Mouse (Mus musculus): Measurements from ENCODE around the gene Epb41l3. TPM values are rescaled to one million over a fixed set of nuclear protein-coding genes. Genes with fewer than 3 reads are reported as not detected.

Gene Epb41l3
- polyA plus RNA-seq, 2 experiments = 3.1 to 5.6 TPM

DNA sequence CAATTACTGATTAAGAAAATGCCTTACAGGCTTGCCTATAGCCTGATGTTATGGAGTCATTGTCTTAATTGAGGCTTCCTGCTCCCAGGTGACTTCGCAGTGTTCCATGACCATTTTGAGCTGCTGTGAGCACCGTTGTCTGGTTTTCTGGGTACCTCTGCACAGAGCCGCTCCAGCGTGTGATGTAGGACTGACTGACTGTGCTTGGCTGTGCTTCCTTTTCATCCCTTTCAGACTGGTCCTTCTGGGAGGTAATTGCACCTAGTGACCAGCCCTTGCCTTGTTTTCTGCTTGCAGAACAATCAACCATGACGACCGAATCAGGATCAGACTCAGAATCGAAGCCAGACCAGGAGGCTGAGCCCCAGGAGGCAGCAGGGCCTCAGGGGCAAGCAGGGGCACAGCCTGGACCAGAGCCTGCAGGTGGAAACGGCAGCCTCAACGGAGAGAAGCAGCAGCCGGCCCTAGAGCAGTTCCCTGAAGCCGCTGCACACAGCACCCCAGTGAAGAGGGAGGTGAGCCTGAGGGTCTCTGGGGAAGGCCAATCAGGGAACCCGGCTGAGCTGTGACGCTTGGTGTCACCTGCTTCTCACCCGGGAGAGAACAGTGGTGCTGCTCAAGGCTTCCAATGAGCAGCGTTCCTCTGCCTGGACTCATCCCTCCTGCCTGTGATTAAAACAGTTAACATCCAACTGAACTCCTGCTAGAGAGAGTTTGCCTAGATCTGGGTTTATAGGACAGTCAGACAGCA, 132.3 kb downstream of the Epb41l3 start:
- Histone ChIP-seq H3K4me1 (replicated peaks; ENCODE audit: control insufficient read depth in 2 of 2, insufficient read depth in 2 of 2, low read length in 1 of 2) (no peaks in the 10 kb centered on the region), H3K4me2 (ENCODE audit: low read depth) (no peak overlapping the region), H3K9ac (replicated peaks) (no peak overlapping the region), H3K27ac (no peak overlapping the region), H3K27me3 (ENCODE audit: control insufficient read depth, insufficient read depth, low read length) (no peaks in the 10 kb centered on the region), H3K36me3 (replicated peaks; ENCODE audit: control insufficient read depth, insufficient read depth, low read depth) (no peaks in the 10 kb centered on the region), H3K4me3 (ENCODE audit: insufficient read depth in 1 of 2, low read depth in 2 of 2, low read length in 2 of 2) (no peak overlapping the region), H3K9me3 (ENCODE audit: control insufficient read depth, low read length) (no peaks in the 10 kb centered on the region)
- no peak for TF ChIP-seq CTCF (IDR thresholded peaks at IDR 0.05; ENCODE audit: low read depth)
- no peak for TF ChIP-seq EP300 (IDR thresholded peaks at IDR 0.05; ENCODE audit: low read depth)
- DNase-seq (ENCODE audit: low read depth in 3 of 3, low spot score in 3 of 3) (no peak), ATAC-seq (ENCODE audit: insufficient read depth) (no peak)
- 65% methylated on average over 15 of the region's 15 CpGs for WGBS (ENCODE audit: insufficient replicate concordance)

DNA sequence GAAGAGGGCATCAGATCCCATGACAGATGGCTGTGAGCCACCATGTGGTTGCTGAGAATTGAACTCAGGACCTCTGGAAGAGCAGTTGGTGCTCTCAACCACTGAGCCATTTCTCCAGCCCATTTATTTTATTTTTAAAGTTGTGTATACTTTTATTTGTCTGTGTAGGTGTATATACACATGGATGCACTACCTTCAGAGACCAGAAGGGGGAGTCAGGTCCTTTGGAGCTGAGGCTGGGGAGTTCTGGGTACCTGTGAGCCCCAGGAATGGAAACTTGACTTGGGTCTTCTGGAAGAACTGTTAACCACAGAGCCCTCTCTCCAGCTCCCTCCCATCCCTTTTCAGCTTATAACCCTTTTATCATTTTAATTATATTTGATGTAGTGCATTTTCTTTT, 135.6 kb downstream of the Epb41l3 start:
- Histone ChIP-seq H3K9me3 (ENCODE audit: control insufficient read depth, low read length) (no peaks in the 10 kb centered on the region), H3K4me1 (replicated peaks; ENCODE audit: control insufficient read depth in 2 of 2, insufficient read depth in 2 of 2, low read length in 1 of 2) (no peaks in the 10 kb centered on the region), H3K4me2 (ENCODE audit: low read depth) (no peak overlapping the region), H3K4me3 (ENCODE audit: insufficient read depth in 1 of 2, low read depth in 2 of 2, low read length in 2 of 2) (no peak overlapping the region), H3K9ac (replicated peaks) (no peak overlapping the region), H3K27ac (no peak overlapping the region), H3K27me3 (ENCODE audit: control insufficient read depth, insufficient read depth, low read length) (no peaks in the 10 kb centered on the region), H3K36me3 (replicated peaks; ENCODE audit: control insufficient read depth, insufficient read depth, low read depth) (no peaks in the 10 kb centered on the region)
- no peak for TF ChIP-seq EP300 (IDR thresholded peaks at IDR 0.05; ENCODE audit: low read depth)
- TF ChIP-seq CTCF (IDR thresholded peaks at IDR 0.05; ENCODE audit: low read depth) = peak; percentile 31; the same call in 1 of the 2 replicates
- DNase-seq (ENCODE audit: low read depth in 3 of 3, low spot score in 3 of 3) = no peak
- ATAC-seq (ENCODE audit: insufficient read depth) = no peak

DNA sequence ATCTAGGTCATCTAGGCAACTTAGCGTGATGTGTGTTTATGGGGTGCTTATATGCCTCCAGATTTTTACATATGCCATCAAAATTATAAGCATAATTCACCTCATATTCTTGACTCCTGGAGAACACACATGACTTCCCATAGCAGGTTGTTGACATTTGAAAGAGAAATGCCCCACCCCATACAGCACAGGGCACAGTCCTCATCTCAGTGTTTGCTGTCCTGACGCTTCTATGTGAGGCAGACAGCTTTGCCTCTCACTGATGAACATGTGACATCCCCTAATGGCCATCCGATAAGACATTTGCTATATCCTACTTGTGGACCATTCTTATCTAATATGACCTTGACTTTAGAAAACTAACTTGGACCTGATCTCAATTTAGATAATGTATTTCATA, 140.6 kb downstream of the Epb41l3 start:
- TF ChIP-seq CTCF (IDR thresholded peaks at IDR 0.05; ENCODE audit: low read depth) (no peak), EP300 (IDR thresholded peaks at IDR 0.05; ENCODE audit: low read depth) (no peak)
- DNase-seq (ENCODE audit: low read depth in 3 of 3, low spot score in 3 of 3) (no peak), ATAC-seq (ENCODE audit: insufficient read depth) (no peak)
- H3K27ac ChIP-seq = no peak overlapping the region
- H3K4me1 ChIP-seq (replicated peaks; ENCODE audit: control insufficient read depth in 2 of 2, insufficient read depth in 2 of 2, low read length in 1 of 2) = no peaks in the 10 kb centered on the region
- H3K36me3 ChIP-seq (replicated peaks; ENCODE audit: control insufficient read depth, insufficient read depth, low read depth) = no peaks in the 10 kb centered on the region
- H3K4me2 ChIP-seq (ENCODE audit: low read depth) = no peak overlapping the region
- no peak overlapping the region for H3K9ac ChIP-seq (replicated peaks)
- H3K9me3 ChIP-seq (ENCODE audit: control insufficient read depth, low read length) = no peaks in the 10 kb centered on the region
- 65% methylated on average over 3 of the region's 3 CpGs for WGBS (ENCODE audit: insufficient replicate concordance)
- H3K27me3 ChIP-seq (ENCODE audit: control insufficient read depth, insufficient read depth, low read length) = no peaks in the 10 kb centered on the region
- no peak overlapping the region for H3K4me3 ChIP-seq (ENCODE audit: insufficient read depth in 1 of 2, low read depth in 2 of 2, low read length in 2 of 2)

GRCm38 (mm10) chr17:69220849-69221248, 145.4 kb downstream of the Epb41l3 start:
- Histone ChIP-seq H3K4me1 (replicated peaks; ENCODE audit: control insufficient read depth in 2 of 2, insufficient read depth in 2 of 2, low read length in 1 of 2) (no peaks in the 10 kb centered on the region), H3K27ac (no peak overlapping the region), H3K27me3 (ENCODE audit: control insufficient read depth, insufficient read depth, low read length) (no peaks in the 10 kb centered on the region), H3K4me2 (ENCODE audit: low read depth) (no peak overlapping the region), H3K4me3 (ENCODE audit: insufficient read depth in 1 of 2, low read depth in 2 of 2, low read length in 2 of 2) (no peak overlapping the region), H3K9ac (replicated peaks) (no peak overlapping the region), H3K36me3 (replicated peaks; ENCODE audit: control insufficient read depth, insufficient read depth, low read depth) (no peaks in the 10 kb centered on the region), H3K9me3 (ENCODE audit: control insufficient read depth, low read length) (no peaks in the 10 kb centered on the region)
- WGBS (ENCODE audit: insufficient replicate concordance) = 63% methylated on average over 7 of the region's 7 CpGs
- no peak for TF ChIP-seq EP300 (IDR thresholded peaks at IDR 0.05; ENCODE audit: low read depth)
- DNase-seq (ENCODE audit: low read depth in 3 of 3, low spot score in 3 of 3) (no peak), ATAC-seq (ENCODE audit: insufficient read depth) (no peak)

DNA sequence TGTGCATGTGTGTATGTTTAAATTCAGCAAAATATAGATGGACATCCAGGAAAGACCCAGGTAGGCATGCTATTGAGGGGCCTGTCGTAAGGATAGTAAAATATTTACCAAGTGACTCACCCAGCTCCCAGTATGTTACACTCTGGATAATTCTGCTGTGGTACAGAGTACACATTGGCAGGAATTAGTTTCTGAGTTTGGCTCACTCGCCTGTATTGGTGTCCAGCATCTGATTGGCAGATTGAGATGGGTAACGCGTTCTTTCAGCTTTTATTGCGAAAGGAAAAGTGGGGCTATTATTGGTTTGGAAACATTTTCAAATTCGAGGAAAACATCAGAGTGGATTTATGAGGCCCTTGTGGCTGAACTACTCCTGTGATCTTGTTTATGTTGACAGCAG, 145.9 kb downstream of the Epb41l3 start:
- Histone ChIP-seq H3K27ac (no peak overlapping the region), H3K9me3 (ENCODE audit: control insufficient read depth, low read length) (no peaks in the 10 kb centered on the region), H3K27me3 (ENCODE audit: control insufficient read depth, insufficient read depth, low read length) (no peaks in the 10 kb centered on the region), H3K4me3 (ENCODE audit: insufficient read depth in 1 of 2, low read depth in 2 of 2, low read length in 2 of 2) (no peak overlapping the region), H3K4me1 (replicated peaks; ENCODE audit: control insufficient read depth in 2 of 2, insufficient read depth in 2 of 2, low read length in 1 of 2) (no peaks in the 10 kb centered on the region), H3K4me2 (ENCODE audit: low read depth) (no peak overlapping the region), H3K36me3 (replicated peaks; ENCODE audit: control insufficient read depth, insufficient read depth, low read depth) (no peaks in the 10 kb centered on the region), H3K9ac (replicated peaks) (no peak overlapping the region)
- DNase-seq (ENCODE audit: low read depth in 3 of 3, low spot score in 3 of 3) (no peak), ATAC-seq (ENCODE audit: insufficient read depth) (no peak)
- TF ChIP-seq CTCF (IDR thresholded peaks at IDR 0.05; ENCODE audit: low read depth) (no peak), EP300 (IDR thresholded peaks at IDR 0.05; ENCODE audit: low read depth) (no peak)
- WGBS (ENCODE audit: insufficient replicate concordance) = 59% methylated on average over 6 of the region's 6 CpGs
